Mouse (Mus musculus): ENCODE results near the gene Cacna1i. TPM values are rescaled to one million over a fixed set of nuclear protein-coding genes. Genes with fewer than 3 reads are reported as not detected.

The Cacna1i gene
- under 1 TPM in 1 of 2 experiments, not detected in 1; 0.36 TPM for total RNA-seq (2021)

GRCm38 (mm10) chr15:80286851-80287415, at the start of gene Cacna1i:
TSS of gene Cacna1i (plus strand) at chr15:80287238.
- intact Hi-C loops (cut with DNase I): loop anchor here (5.0 kb wide), 1 partner anchor 415 kb away; no protein-coding TSS in a partner anchor
- no peak for DNase-seq (ENCODE audit: low spot score)

GRCm38 (mm10) chr15:80248135-80248534, 38.9 kb upstream of the Cacna1i start:
- intact Hi-C loops (cut with DNase I): no loop called here
- no peak for DNase-seq (ENCODE audit: low spot score)

- intact Hi-C loops (cut with DNase I): no loop called here
- DNase-seq (ENCODE audit: low spot score): no peak
These were observed 38.4 kb upstream of the Cacna1i start for GRCm38 (mm10) chr15:80248596-80248995.

GRCm38 (mm10) chr15:80249672-80250071, 37.4 kb upstream of the Cacna1i start:
- intact Hi-C loops (cut with DNase I): no loop called here
- DNase-seq (ENCODE audit: low spot score): no peak

GRCm38 (mm10) chr15:80250586-80250985, 36.5 kb upstream of the Cacna1i start:
- no peak for DNase-seq (ENCODE audit: low spot score)
- intact Hi-C loops (cut with DNase I): no loop called here

- no peak for DNase-seq (ENCODE audit: low spot score)
- intact Hi-C loops (cut with DNase I): no loop called here
These were observed 33.5 kb upstream of the Cacna1i start for GRCm38 (mm10) chr15:80253530-80253929.

- no peak for DNase-seq (ENCODE audit: low spot score)
These were observed 32.8 kb upstream of the Cacna1i start for GRCm38 (mm10) chr15:80254207-80254606.

GRCm38 (mm10) chr15:80254847-80255645, 32.0 kb upstream of the Cacna1i start, which contains the start of gene Atf4:
TSS of gene Atf4 (plus strand) at chr15:80255184.
- intact Hi-C loops (cut with DNase I): loop anchor here (1.0 kb wide), 1 partner anchor 20 kb away; the partner anchor contains the start of gene AC140267.1
- peak; percentile 98 for DNase-seq (ENCODE audit: low spot score)

More at GRCm38 (mm10) chr15:80254207-80254606, 32.8 kb upstream of the Cacna1i start:
- intact Hi-C loops (cut with DNase I): loop anchor here (1.0 kb wide), 1 partner anchor 19 kb away; the partner anchor contains the start of gene AC140267.1

- peak; percentile 74 for DNase-seq (ENCODE audit: low spot score)
- intact Hi-C loops (cut with DNase I): no loop called here
These were observed 31.4 kb upstream of the Cacna1i start for GRCm38 (mm10) chr15:80255646-80256121.

- no peak for DNase-seq (ENCODE audit: low spot score)
- intact Hi-C loops (cut with DNase I): no loop called here
These were observed 30.8 kb upstream of the Cacna1i start for GRCm38 (mm10) chr15:80256242-80256641.

- no peak for DNase-seq (ENCODE audit: low spot score)
- intact Hi-C loops (cut with DNase I): no loop called here
These were observed 30.1 kb upstream of the Cacna1i start for GRCm38 (mm10) chr15:80256656-80257601.

GRCm38 (mm10) chr15:80257602-80258239, 29.3 kb upstream of the Cacna1i start:
- intact Hi-C loops (cut with DNase I): no loop called here
- DNase-seq (ENCODE audit: low spot score): no peak

- no peak for DNase-seq (ENCODE audit: low spot score)
- intact Hi-C loops (cut with DNase I): no loop called here
These were observed 28.5 kb upstream of the Cacna1i start for GRCm38 (mm10) chr15:80258240-80259170.

GRCm38 (mm10) chr15:80259406-80260045, 27.5 kb upstream of the Cacna1i start:
- no peak for DNase-seq (ENCODE audit: low spot score)
- intact Hi-C loops (cut with DNase I): loop anchor here (5.0 kb wide), 1 partner anchor 32 kb away; no protein-coding TSS in a partner anchor

- DNase-seq (ENCODE audit: low spot score): peak; percentile 52
- intact Hi-C loops (cut with DNase I): loop anchor here (5.0 kb wide), 1 partner anchor 33 kb away; no protein-coding TSS in a partner anchor
These were observed 26.4 kb upstream of the Cacna1i start for GRCm38 (mm10) chr15:80260677-80261076.

- intact Hi-C loops (cut with DNase I): loop anchor here (5.0 kb wide), 1 partner anchor 34 kb away; no protein-coding TSS in a partner anchor
- DNase-seq (ENCODE audit: low spot score): no peak
These were observed 25.9 kb upstream of the Cacna1i start for GRCm38 (mm10) chr15:80261100-80261499.

Data from heart, postnatal 25 days (tissue).